Mouse (Mus musculus): ENCODE measurements around the gene Fbxo44. TPM values are rescaled to one million over a fixed set of nuclear protein-coding genes. Genes with fewer than 3 reads are reported as not detected.

Gene Fbxo44
- total RNA-seq, 2 experiments from 2014 or later, result 136 to 141 TPM

DNA sequence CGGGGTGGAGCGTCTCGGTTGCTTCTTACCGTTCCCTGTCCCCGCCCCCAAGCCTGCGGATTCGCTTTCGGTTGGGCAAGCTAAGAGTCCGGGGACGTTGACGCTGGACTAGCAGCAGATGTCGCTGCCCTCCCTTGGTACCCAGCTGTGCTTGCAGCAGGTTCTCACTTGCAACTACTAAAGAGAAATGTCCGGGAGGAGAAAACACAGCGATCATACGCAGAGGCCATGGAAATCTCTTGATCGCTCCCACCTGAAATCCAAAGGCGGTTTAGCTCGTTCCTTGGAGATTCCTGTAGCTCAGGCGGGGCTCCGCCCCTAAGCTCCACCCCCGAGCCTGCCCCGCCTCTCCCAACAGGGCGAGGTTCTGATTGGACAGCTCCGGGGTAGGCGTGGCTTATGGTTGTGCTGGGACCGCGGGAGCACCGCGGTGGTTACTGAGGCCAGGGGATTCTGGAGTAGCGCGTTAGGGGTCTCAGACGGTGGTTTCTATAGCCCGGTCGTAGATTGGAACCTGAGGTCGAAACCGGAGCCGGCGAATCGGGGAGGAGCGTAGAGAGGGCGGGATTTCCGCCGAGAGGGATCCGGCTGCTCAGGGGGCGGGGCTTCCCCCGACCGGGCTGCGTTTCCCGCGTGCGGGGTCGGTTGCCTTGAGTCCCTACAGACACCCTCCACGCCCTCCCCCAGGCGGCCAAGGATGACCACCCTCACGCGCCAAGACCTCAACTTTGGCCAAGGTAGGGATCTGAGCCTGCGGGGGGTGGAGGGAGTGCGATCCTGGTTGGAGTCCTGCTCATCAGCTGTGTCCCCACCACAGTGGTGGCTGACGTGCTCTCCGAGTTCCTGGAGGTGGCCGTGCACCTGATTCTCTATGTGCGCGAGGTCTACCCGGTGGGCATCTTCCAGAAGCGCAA is 19.9 kb downstream of the Fbxo44 start:
- Histone ChIP-seq H3K27ac (peak overlapping the region; percentile 95), H3K4me3 (peak overlapping the region; percentile 84)
- peak; percentile 81 for TF ChIP-seq CTCF (conservative IDR thresholded peaks at IDR 0.05)
- DNase-seq (ENCODE audit: low spot score in 2 of 2), result peak; percentile 89

- H3K27ac ChIP-seq, result peak overlapping the region; percentile 95
- DNase-seq (ENCODE audit: low spot score in 2 of 2), result no peak
Measured at GRCm38 (mm10) chr4:148139767-148140097, 20.6 kb downstream of the Fbxo44 start.

GRCm38 (mm10) chr4:148137503-148137902 is 22.8 kb downstream of the Fbxo44 start:
- Histone ChIP-seq H3K4me3 (no peak overlapping the region), H3K27ac (no peak overlapping the region)
- TF ChIP-seq CTCF (conservative IDR thresholded peaks at IDR 0.05), result no peak
- no peak for DNase-seq (ENCODE audit: low spot score in 2 of 2)

More at GRCm38 (mm10) chr4:148139767-148140097, 20.6 kb downstream of the Fbxo44 start:
- TF ChIP-seq CTCF (conservative IDR thresholded peaks at IDR 0.05), result no peak
- H3K4me3 ChIP-seq, result peak overlapping the region; percentile 84

DNA sequence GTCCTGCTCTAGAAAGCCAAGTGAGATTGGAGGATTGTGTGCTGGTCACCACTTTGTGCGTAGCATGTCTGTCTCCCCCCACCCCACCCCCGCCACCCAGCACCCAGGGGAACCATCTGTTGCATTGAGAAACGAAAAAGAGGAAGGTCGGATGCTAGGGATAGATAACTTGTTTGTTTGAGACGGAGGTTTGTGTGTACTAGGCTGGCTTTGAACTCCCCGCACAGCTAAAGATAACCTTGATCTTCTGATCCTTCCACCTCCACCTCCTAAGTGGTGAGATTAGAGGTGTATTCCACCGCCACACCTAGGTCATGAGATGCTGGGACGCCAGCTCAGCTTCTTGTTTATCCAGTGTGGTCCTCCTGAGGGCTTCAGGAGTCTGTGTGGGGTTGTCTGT is 25.3 kb downstream of the Fbxo44 start:
- DNase-seq (ENCODE audit: low spot score in 2 of 2), result no peak
- TF ChIP-seq CTCF (conservative IDR thresholded peaks at IDR 0.05), result no peak
- no peak overlapping the region for H3K4me3 ChIP-seq
- H3K27ac ChIP-seq, result no peak overlapping the region

DNA sequence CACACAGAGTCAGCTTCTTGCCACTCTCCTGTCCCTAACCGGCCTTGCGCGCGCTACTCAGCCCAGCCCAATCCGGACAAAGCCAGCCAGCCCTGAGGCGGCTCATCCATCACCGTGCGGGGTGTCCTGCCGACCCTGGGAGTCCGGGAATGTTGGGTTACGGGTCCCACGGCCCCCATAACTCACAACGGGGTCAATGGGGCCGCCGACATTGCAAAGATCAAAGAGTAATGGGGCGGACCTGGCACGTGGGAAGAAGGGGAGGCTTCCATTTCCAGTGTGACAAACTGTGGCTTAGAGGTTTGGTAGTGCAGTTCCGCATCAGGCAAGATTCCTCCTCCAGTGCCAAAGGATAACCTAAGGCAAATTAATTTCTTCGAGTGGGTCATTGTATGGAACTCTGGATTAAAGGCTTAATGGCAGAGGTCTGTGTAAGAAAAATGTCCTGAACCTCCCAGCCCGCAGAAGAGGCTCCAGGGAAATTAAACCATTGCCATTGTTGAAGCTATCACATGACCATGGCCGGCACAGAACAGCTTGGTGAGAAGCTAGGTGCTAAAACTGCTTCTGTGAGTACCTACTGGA is 28.7 kb downstream of the Fbxo44 start:
- DNase-seq (ENCODE audit: low spot score in 2 of 2), result no peak
- no peak for TF ChIP-seq CTCF (conservative IDR thresholded peaks at IDR 0.05)
- Histone ChIP-seq H3K27ac (no peak overlapping the region), H3K4me3 (peak overlapping the region; percentile 35; the same call in 1 of the 2 replicates)

DNA sequence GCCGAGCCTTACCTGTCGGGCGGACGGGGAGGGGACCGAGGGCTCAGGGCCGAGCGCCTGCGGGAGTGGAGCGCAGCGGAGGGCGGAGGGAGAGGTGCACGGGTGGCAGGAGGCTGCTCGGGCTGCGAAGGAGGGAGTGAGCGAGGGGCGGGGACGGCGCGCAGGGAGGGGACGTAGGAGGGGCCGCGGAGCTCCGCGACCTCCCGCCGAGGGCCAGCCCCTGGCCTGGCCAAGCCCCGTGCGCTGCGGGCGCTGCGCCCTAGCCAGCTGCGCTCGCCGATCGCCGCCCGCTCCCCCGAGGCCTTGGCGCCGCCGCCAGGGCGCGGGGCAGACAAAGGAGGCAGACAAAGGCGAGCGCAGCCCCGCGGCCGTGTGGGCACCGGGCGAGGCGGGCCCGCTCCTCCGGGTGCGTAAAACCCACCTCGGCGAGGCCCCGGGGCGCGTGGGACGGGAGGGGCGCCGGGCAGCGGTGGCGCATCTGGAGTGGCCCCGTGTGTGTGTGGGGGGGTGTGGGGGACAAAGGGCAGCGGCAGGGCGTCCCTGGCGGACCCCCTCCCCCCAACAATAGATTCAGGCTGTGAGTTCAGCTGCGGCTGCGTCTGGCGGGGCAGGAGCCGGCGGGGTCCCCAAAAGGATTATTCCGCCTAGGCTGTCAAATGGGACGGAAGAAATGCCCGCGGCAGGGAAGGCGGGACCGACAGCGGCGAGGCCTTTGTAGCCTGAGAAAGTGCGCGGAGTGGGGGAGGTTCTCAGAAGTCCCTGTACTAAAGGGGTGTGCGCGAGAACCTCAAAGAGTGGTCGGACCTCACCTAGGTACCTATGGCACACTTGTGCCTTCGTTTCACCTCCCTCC is 29.5 kb downstream of the Fbxo44 start, which contains the start of gene Draxin:
TSS of gene Draxin (minus strand) at position 138 of the 853 bp plus-strand sequence.
- TF ChIP-seq CTCF (conservative IDR thresholded peaks at IDR 0.05), result no peak
- Histone ChIP-seq H3K27ac (no peak within 1 kb of the TSS), H3K4me3 (peak within 1 kb of the TSS; percentile 59)
- no peak for DNase-seq (ENCODE audit: low spot score in 2 of 2)

- TF ChIP-seq CTCF (conservative IDR thresholded peaks at IDR 0.05), result no peak
- no peak within 1 kb of the TSS for H3K27ac ChIP-seq
Measured at GRCm38 (mm10) chr4:148130133-148130532, 30.1 kb downstream of the Fbxo44 start, which contains the start of gene Mad2l2. Gene Mad2l2, plus strand, starts transcription at chr4:148130384.

DNA sequence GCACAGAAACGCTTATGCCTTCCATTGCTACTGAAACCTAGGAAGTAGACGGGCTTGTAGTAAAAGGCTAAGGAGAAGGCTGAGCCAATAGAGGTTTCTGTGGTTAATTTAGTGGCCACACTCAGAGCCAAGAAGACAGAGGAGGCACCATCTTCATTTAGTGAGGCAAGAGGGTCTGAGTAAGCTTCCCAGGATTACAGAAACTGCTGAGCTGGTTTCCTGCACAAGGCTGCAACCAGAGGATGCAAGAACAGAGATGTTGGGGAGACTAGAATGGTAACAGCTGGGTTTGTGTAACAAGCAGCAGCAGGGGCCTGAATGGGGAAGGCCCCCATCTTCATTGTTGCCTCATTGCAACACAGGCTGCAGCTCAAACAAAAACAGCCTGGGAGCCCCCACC is 31.6 kb downstream of the Fbxo44 start:
- Histone ChIP-seq H3K4me3 (no peak overlapping the region), H3K27ac (no peak overlapping the region)
- DNase-seq (ENCODE audit: low spot score in 2 of 2), result no peak
- no peak for TF ChIP-seq CTCF (conservative IDR thresholded peaks at IDR 0.05)

More at GRCm38 (mm10) chr4:148130133-148130532, 30.1 kb downstream of the Fbxo44 start, which contains the start of gene Mad2l2:
- H3K4me3 ChIP-seq, result peak within 1 kb of the TSS; percentile 59
- no peak for DNase-seq (ENCODE audit: low spot score in 2 of 2)

DNA sequence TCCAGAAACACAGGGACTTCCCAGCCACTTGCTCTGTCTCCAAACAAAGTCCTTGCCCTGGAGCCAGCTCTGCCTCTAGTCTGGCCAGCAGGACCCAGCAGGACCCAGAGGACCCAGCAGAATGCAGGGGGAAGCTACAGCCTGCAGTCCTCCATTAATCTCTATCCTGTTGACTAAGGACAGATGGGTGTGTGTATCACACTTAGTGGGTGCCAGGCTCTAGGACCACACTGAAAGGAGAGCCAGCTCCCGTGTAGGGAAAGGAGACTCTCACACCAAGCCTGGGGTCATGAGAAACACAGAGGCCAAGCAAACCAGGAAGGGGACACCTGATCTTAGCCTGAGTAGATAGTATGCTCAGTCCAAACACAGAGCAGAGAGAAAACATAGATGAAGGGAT is 32.0 kb downstream of the Fbxo44 start:
- no peak overlapping the region for H3K4me3 ChIP-seq
- TF ChIP-seq CTCF (conservative IDR thresholded peaks at IDR 0.05), result no peak
- no peak overlapping the region for H3K27ac ChIP-seq
- DNase-seq (ENCODE audit: low spot score in 2 of 2), result no peak

GRCm38 (mm10) chr4:148122694-148123066 is 37.6 kb downstream of the Fbxo44 start:
- no peak for TF ChIP-seq CTCF (conservative IDR thresholded peaks at IDR 0.05)
- DNase-seq (ENCODE audit: low spot score in 2 of 2), result no peak
- Histone ChIP-seq H3K4me3 (no peak overlapping the region), H3K27ac (no peak overlapping the region)

- H3K27ac ChIP-seq, result no peak overlapping the region
- TF ChIP-seq CTCF (conservative IDR thresholded peaks at IDR 0.05), result no peak
- DNase-seq (ENCODE audit: low spot score in 2 of 2), result no peak
- H3K4me3 ChIP-seq, result no peak overlapping the region
Measured at GRCm38 (mm10) chr4:148121982-148122693, 38.1 kb downstream of the Fbxo44 start.

DNA sequence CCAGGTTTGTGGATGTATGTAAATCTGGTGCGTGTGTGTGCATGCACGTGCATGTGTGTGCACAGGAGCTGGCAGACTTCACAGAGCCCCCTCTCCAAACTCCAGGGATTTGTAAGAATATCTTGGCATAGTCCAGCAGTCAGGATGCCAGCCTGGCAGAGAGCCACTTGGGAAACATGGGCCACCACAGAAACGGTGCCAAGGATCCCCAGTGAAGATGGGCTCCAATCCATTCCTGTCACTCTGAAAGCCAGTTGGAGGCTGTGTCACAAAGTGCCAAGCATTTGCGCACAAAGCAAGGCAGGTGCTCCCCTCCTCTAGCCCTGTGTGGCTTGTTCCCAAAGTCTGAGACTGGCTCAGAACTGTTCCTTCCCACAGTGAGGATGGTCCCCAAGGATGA is 38.9 kb downstream of the Fbxo44 start:
- DNase-seq (ENCODE audit: low spot score in 2 of 2), result peak; percentile 65 to 72
- no peak overlapping the region for H3K27ac ChIP-seq

More for the DNA sequence above, 38.9 kb downstream of the Fbxo44 start:
- TF ChIP-seq CTCF (conservative IDR thresholded peaks at IDR 0.05), result no peak
- no peak overlapping the region for H3K4me3 ChIP-seq
